Mouse (Mus musculus): Measurements from ENCODE around the gene Phlpp1. TPM values are rescaled to one million over a fixed set of nuclear protein-coding genes. Genes with fewer than 3 reads are reported as not detected.
"Not testable (repeated sequence)": the region's sequence is repeated elsewhere in the genome, so short reads cannot be mapped to it uniquely, and the experiment has no call there.

The Phlpp1 gene
- total and polyA plus RNA-seq, 2 experiments from 2014 or later, result 3.9 to 15.2 TPM

DNA sequence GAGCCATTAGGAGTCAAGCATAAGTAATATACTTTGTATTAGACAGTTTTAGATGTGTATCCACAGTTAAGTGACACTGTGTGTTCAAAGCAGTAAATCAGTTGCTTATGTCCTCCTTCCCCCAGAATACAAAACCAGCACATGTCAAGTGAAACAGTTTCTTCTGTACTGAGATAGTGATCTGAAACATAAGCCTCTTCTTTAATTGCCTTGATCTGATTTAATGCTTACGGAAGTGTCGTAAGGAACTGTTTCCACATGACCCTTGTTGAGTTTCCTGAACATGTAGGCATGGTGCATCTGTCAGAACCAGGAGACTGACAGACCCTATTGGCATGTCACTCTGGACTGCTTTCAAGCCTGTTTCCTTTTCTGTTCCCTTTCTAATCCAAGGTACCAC lies 118.0 kb downstream of the Phlpp1 start:
- Histone ChIP-seq H3K4me3 (ENCODE audit: low read depth, low read length) (no peak overlapping the region), H3K4me1 (ENCODE audit: control insufficient read depth, insufficient read depth) (peaks cover 9% of the 10 kb centered on the region), H3K9me3 (replicated peaks; ENCODE audit: control insufficient read depth, low read length) (no peaks in the 10 kb centered on the region), H3K4me2 (ENCODE audit: low read depth, low read length) (no peak overlapping the region), H3K27ac (ENCODE audit: low read depth) (no peak overlapping the region), H3K9ac (replicated peaks; ENCODE audit: low read depth, low read length) (no peak overlapping the region), H3K27me3 (ENCODE audit: control insufficient read depth, insufficient read depth, low read length) (no peaks in the 10 kb centered on the region), H3K36me3 (replicated peaks; ENCODE audit: control insufficient read depth, insufficient read depth, low read length) (0 out of 2 replicates have a peak, but pooled peaks cover 5% of the 10 kb centered on the region)
- DNase-seq (ENCODE audit: low spot score), result no peak
- TF ChIP-seq EP300 (IDR thresholded peaks at IDR 0.05; ENCODE audit: low read depth) (no peak), CTCF (IDR thresholded peaks at IDR 0.05; ENCODE audit: low read depth) (no peak)
- no peak for ATAC-seq (ENCODE audit: insufficient read depth, low read depth)
- 91% methylated on average over 2 of the region's 2 CpGs for WGBS

GRCm38 (mm10) chr1:106309394-106310039 lies 138.0 kb downstream of the Phlpp1 start:
- H3K9ac ChIP-seq (replicated peaks; ENCODE audit: low read depth, low read length), result no peak overlapping the region
- no peak overlapping the region for H3K27ac ChIP-seq (ENCODE audit: low read depth)
- no peaks in the 10 kb centered on the region for H3K4me1 ChIP-seq (ENCODE audit: control insufficient read depth, insufficient read depth)
- H3K27me3 ChIP-seq (ENCODE audit: control insufficient read depth, insufficient read depth, low read length), result no peaks in the 10 kb centered on the region
- H3K36me3 ChIP-seq (replicated peaks; ENCODE audit: control insufficient read depth, insufficient read depth, low read length), result 0 out of 2 replicates have a peak, but pooled peaks cover 3% of the 10 kb centered on the region
- H3K9me3 ChIP-seq (replicated peaks; ENCODE audit: control insufficient read depth, low read length), result no peaks in the 10 kb centered on the region
- no peak for DNase-seq (ENCODE audit: low spot score)
- TF ChIP-seq EP300 (IDR thresholded peaks at IDR 0.05; ENCODE audit: low read depth) (no peak), CTCF (IDR thresholded peaks at IDR 0.05; ENCODE audit: low read depth) (no peak)
- no peak overlapping the region for H3K4me3 ChIP-seq (ENCODE audit: low read depth, low read length)
- 97% methylated on average over 3 of the region's 3 CpGs for WGBS
- no peak for ATAC-seq (ENCODE audit: insufficient read depth, low read depth)
- no peak overlapping the region for H3K4me2 ChIP-seq (ENCODE audit: low read depth, low read length)

- H3K4me1 ChIP-seq (ENCODE audit: control insufficient read depth, insufficient read depth), result no peaks in the 10 kb centered on the region
- DNase-seq (ENCODE audit: low spot score), result no peak
Observed at GRCm38 (mm10) chr1:106310285-106310684, 138.7 kb downstream of the Phlpp1 start.

GRCm38 (mm10) chr1:106311830-106312229 lies 140.3 kb downstream of the Phlpp1 start:
- H3K9me3 ChIP-seq (replicated peaks; ENCODE audit: control insufficient read depth, low read length); H3K4me3 ChIP-seq (ENCODE audit: low read depth, low read length); DNase-seq (ENCODE audit: low spot score); H3K27ac ChIP-seq (ENCODE audit: low read depth); H3K4me1 ChIP-seq (ENCODE audit: control insufficient read depth, insufficient read depth); H3K36me3 ChIP-seq (replicated peaks; ENCODE audit: control insufficient read depth, insufficient read depth, low read length); H3K9ac ChIP-seq (replicated peaks; ENCODE audit: low read depth, low read length); ATAC-seq (ENCODE audit: insufficient read depth, low read depth); H3K4me2 ChIP-seq (ENCODE audit: low read depth, low read length); H3K27me3 ChIP-seq (ENCODE audit: control insufficient read depth, insufficient read depth, low read length): not testable (repeated sequence)
- 92% methylated on average over 2 of the region's 2 CpGs for WGBS

More at GRCm38 (mm10) chr1:106310285-106310684, 138.7 kb downstream of the Phlpp1 start:
- TF ChIP-seq CTCF (IDR thresholded peaks at IDR 0.05; ENCODE audit: low read depth) (no peak), EP300 (IDR thresholded peaks at IDR 0.05; ENCODE audit: low read depth) (no peak)
- 56% methylated on average over 2 of the region's 2 CpGs for WGBS
- Histone ChIP-seq H3K27me3 (ENCODE audit: control insufficient read depth, insufficient read depth, low read length) (no peaks in the 10 kb centered on the region), H3K36me3 (replicated peaks; ENCODE audit: control insufficient read depth, insufficient read depth, low read length) (no peaks in the 10 kb centered on the region), H3K9ac (replicated peaks; ENCODE audit: low read depth, low read length) (no peak overlapping the region), H3K4me3 (ENCODE audit: low read depth, low read length) (no peak overlapping the region), H3K9me3 (replicated peaks; ENCODE audit: control insufficient read depth, low read length) (no peaks in the 10 kb centered on the region), H3K4me2 (ENCODE audit: low read depth, low read length) (no peak overlapping the region), H3K27ac (ENCODE audit: low read depth) (no peak overlapping the region)
- no peak for ATAC-seq (ENCODE audit: insufficient read depth, low read depth)

DNA sequence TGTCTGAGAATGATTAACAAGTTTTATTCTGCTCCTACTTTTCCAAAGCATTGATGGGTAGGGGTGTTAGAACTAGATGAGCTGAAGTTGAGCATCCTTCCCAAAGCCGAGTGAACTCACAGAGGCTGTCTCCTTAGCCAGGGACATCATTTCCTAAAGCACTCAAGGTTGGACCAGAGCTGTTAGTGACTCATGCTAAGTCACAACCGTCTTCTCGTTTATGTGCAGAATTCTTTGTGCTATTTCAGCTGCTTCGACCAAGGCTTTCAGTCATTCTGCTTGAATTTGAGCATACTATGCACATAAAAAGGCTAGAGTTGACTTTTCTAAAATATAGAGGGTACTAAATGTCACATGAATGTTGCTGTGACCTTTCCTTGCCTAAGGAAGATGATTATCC lies 142.9 kb downstream of the Phlpp1 start:
- TF ChIP-seq EP300 (IDR thresholded peaks at IDR 0.05; ENCODE audit: low read depth), result no peak
- TF ChIP-seq CTCF (IDR thresholded peaks at IDR 0.05; ENCODE audit: low read depth), result no peak
- DNase-seq (ENCODE audit: low spot score), result no peak
- Histone ChIP-seq H3K36me3 (replicated peaks; ENCODE audit: control insufficient read depth, insufficient read depth, low read length) (0 out of 2 replicates have a peak, but pooled peaks cover 4% of the 10 kb centered on the region), H3K27ac (ENCODE audit: low read depth) (no peak overlapping the region), H3K4me1 (ENCODE audit: control insufficient read depth, insufficient read depth) (peaks cover 16% of the 10 kb centered on the region; the same call in 1 of the 2 replicates), H3K9me3 (replicated peaks; ENCODE audit: control insufficient read depth, low read length) (no peaks in the 10 kb centered on the region), H3K4me2 (ENCODE audit: low read depth, low read length) (no peak overlapping the region), H3K4me3 (ENCODE audit: low read depth, low read length) (no peak overlapping the region), H3K27me3 (ENCODE audit: control insufficient read depth, insufficient read depth, low read length) (no peaks in the 10 kb centered on the region), H3K9ac (replicated peaks; ENCODE audit: low read depth, low read length) (no peak overlapping the region)
- ATAC-seq (ENCODE audit: insufficient read depth, low read depth), result no peak
- WGBS, result 63% methylated on average over 4 of the region's 4 CpGs
